Mouse (Mus musculus): ENCODE results near the gene Ciz1.

- TF ChIP-seq CTCF (IDR thresholded peaks at IDR 0.05; ENCODE audit: extremely low read depth, insufficient read length, insufficient replicate concordance, low read depth, low read length): no peak
- no peak for TF ChIP-seq POLR2A (IDR thresholded peaks at IDR 0.05; ENCODE audit: low read depth, low read length)
Measured at GRCm38 (mm10) chr2:32350471-32351051, 1.6 kb upstream of the Ciz1 start.
